Comparison of ENCODE assay signal across 11 mouse cellular contexts in genomic region chr8:126379580-126379979, GRCm38 (mm10).
"Had no signal": no experiment of that assay in that cellular context is flagged by ENCODE, and none has a peak within 500 bp of the region (broad histone marks: within the 10 kb centered on the region; RNA-seq: fewer than 3 reads in every experiment).

No protein-coding gene starts in this region.

- DNase-seq: gastrocnemius, adult 2 months; gastrocnemius, postnatal 25 days; heart, adult 11 months; heart, adult 2 months; heart, postnatal 36 days; kidney, adult 11 months; layer of hippocampus, adult 9-11 months; layer of hippocampus, postnatal 36 days had no signal

- ATAC-seq: hindbrain, embryonic 16.5 days; intestine, embryonic 16.5 days; liver, embryonic 12.5 days had no signal
